Mouse (Mus musculus): ENCODE results near the gene Sptbn1. TPM values are rescaled to one million over a fixed set of nuclear protein-coding genes. Genes with fewer than 3 reads are reported as not detected.

Sptbn1 gene
- total RNA-seq, 2 experiments from 2014 or later: 527 to 592 TPM

DNA sequence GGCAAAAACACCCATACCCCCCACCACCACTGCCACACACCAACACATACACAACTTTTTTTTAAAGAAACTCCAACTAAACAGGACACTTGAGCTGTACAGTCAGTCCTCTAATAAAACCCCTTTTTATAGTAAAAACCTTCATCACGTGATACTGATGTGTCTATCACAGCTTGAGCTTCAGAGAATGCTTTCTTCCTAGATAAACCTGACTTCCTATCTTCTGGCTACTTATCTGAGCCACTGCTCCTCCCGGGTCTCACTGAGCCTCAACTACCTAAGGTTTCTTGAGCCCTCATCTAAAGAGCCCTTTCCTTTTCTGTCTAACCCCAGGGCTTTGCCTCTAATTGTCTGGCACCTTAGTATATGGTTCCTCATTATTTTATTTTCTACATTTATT, 113.0 kb downstream of the Sptbn1 start:
- DNase-seq: no peak
- intact Hi-C loops (cut with DNase I): no loop called here

DNA sequence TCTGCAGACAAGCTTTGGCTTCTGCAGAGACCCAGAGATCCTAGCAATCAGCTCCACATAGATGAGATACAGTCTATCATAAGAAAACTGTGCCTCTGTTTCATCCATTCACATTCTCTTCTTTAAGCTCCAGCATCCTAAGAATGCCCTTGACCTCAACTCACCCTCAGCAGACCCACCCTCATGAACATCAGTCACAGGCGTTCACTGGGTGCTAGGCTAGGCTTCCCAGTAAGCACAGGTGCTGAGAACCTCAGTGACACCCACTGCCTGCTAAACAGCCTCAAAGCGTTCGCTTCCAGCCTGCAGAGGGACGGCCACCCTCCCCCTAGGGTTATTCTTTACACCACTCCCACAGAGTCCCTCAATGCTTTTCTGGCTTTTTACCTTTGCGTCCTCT, 119.1 kb downstream of the Sptbn1 start:
- intact Hi-C loops (cut with DNase I): no loop called here
- no peak for DNase-seq

DNA sequence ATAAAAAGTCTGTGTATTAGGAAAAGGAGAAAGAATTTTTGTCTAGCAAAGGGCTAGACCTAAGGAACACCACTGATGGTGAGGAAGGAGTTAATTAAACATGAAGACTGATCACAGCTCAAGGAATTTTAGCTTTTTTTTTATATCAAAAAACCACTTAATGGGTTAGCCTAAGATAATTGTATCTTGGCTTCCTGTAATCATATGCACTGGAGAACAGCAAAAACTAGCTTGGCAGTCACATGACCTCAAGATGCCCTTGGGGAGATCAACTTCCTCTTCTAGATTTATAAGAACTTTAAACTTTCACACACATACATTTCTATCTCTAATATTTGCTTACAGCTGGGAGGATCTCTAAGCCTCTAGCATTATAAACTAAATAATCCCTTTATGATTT, 119.6 kb downstream of the Sptbn1 start:
- DNase-seq: no peak
- intact Hi-C loops (cut with DNase I): no loop called here

- no peak for DNase-seq
- intact Hi-C loops (cut with DNase I): no loop called here
Observed at GRCm38 (mm10) chr11:30147882-30148281, 120.1 kb downstream of the Sptbn1 start.

DNA sequence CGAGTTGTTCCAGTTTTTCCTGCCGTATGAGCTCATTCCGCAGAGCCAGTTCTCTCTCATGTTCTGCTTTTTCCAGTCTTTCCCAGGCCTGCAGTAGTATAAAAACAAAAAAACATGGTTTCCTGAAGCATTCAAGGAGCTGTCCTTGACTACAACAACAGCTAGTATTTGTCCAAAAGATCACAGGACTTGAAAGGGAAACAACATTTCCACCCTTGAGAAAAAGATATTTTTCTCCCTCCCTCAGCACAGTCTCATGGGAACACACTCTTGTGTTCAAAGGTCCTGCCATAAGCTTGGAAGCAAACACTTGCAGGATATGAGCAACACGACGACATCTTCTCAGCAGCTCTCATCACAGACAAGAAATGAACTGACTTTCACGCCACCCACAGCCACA, 124.9 kb downstream of the Sptbn1 start:
- no peak for DNase-seq
- intact Hi-C loops (cut with DNase I): no loop called here

- DNase-seq: peak in 1 of 2 experiments; percentile 43
- intact Hi-C loops (cut with DNase I): loop anchor here (5.0 kb wide), 1 partner anchor 518 kb away; no protein-coding TSS in a partner anchor
Observed at GRCm38 (mm10) chr11:30139165-30139826, 128.7 kb downstream of the Sptbn1 start.

GRCm38 (mm10) chr11:30137081-30137480, 130.9 kb downstream of the Sptbn1 start:
- intact Hi-C loops (cut with DNase I): loop anchor here (5.0 kb wide), 1 partner anchor 520 kb away; no protein-coding TSS in a partner anchor
- peak in 1 of 2 experiments; percentile 47 for DNase-seq

- DNase-seq: no peak
- intact Hi-C loops (cut with DNase I): no loop called here
Observed at GRCm38 (mm10) chr11:30134058-30134457, 133.9 kb downstream of the Sptbn1 start.

- intact Hi-C loops (cut with DNase I): no loop called here
- no peak for DNase-seq
Observed at GRCm38 (mm10) chr11:30132581-30132980, 135.4 kb downstream of the Sptbn1 start.

GRCm38 (mm10) chr11:30131640-30132039, 136.3 kb downstream of the Sptbn1 start:
- intact Hi-C loops (cut with DNase I): no loop called here
- DNase-seq: no peak

GRCm38 (mm10) chr11:30129339-30129738, 138.6 kb downstream of the Sptbn1 start:
- intact Hi-C loops (cut with DNase I): no loop called here
- DNase-seq: no peak

GRCm38 (mm10) chr11:30126840-30127239, 141.1 kb downstream of the Sptbn1 start:
- intact Hi-C loops (cut with DNase I): no loop called here

GRCm38 (mm10) chr11:30118038-30118437, 149.9 kb downstream of the Sptbn1 start:
- intact Hi-C loops (cut with DNase I): loop anchor here (10.0 kb wide), 1 partner anchor 707 kb away; no protein-coding TSS in a partner anchor
- no peak for DNase-seq

More at GRCm38 (mm10) chr11:30126840-30127239, 141.1 kb downstream of the Sptbn1 start:
- no peak for DNase-seq

GRCm38 (mm10) chr11:30113631-30114030, 154.3 kb downstream of the Sptbn1 start:
- DNase-seq: no peak
- intact Hi-C loops (cut with DNase I): loop anchor here (10.0 kb wide), 1 partner anchor 711 kb away; no protein-coding TSS in a partner anchor

DNA sequence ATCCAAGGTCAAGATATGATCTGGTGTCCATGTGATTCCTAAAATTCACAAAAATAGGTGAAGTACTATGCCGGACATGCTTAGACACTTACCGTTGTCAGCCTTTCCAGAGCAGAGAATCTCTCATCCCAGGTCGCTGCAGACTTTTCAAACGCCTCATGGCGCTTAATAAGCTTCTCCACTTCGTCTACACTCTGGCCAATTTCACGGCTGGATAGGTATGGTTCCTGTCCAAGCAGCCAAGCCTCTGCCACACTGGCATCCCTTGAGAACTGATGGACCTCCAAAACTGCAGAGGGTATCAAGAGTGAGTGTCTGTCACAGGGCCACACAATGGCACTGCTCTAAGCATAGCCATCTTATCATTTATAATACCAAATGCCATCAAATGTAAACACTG, 157.3 kb downstream of the Sptbn1 start:
- intact Hi-C loops (cut with DNase I): loop anchor here (10.0 kb wide), 1 partner anchor 714 kb away; no protein-coding TSS in a partner anchor
- no peak for DNase-seq

DNA sequence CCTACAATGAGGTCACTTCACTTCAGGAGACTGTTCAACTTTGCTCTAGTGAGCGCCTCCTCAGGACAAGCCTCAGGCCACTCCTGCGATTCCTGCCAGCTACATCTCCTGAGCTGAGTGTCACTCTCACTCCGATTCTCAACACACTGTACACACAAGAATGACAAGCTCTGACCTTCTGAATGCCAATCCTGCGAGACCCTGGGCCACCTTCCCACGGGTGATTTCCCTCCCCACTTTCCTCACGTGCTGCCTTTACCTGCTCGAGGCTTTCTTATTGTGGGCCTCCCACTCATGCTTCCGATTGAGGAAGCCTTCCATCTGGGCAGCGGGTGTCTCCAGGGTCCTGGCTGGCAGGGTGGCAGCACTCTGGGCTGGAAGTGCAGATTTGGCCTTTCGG, 163.8 kb downstream of the Sptbn1 start:
- intact Hi-C loops (cut with DNase I): loop anchor here (2.0 kb wide), 1 partner anchor 21 kb away; no protein-coding TSS in a partner anchor
- no peak for DNase-seq

DNA sequence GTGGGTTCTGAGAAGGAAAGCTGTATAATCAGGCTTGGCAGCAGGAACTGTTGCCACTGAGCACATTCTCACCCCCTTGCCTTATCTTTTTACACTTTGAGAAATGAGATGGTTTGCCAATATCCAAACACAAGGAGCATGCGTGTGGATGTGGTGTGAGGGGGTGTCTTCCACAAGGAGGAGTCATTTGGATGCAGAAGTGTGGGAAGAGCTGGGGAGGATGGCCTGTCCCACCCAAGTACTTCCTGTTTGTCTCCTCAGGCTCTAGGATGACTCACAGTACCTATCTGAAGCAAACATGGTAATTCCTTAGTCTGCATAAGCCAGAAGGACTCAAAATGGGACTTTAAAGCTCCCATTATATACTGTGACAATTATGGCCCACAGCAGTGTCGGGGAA, 165.4 kb downstream of the Sptbn1 start:
- intact Hi-C loops (cut with DNase I): no loop called here
- DNase-seq: no peak

GRCm38 (mm10) chr11:30101796-30102195, 166.2 kb downstream of the Sptbn1 start:
- DNase-seq: no peak
- intact Hi-C loops (cut with DNase I): no loop called here

- intact Hi-C loops (cut with DNase I): no loop called here
Observed at GRCm38 (mm10) chr11:30101162-30101561, 166.8 kb downstream of the Sptbn1 start.

GRCm38 (mm10) chr11:30099916-30100315, 168.1 kb downstream of the Sptbn1 start:
- intact Hi-C loops (cut with DNase I): loop anchor here (10.0 kb wide), 1 partner anchor 695 kb away; no protein-coding TSS in a partner anchor
- DNase-seq: no peak

More at GRCm38 (mm10) chr11:30101162-30101561, 166.8 kb downstream of the Sptbn1 start:
- DNase-seq: no peak

- DNase-seq: no peak
- intact Hi-C loops (cut with DNase I): loop anchor here (10.0 kb wide), 1 partner anchor 700 kb away; no protein-coding TSS in a partner anchor
Observed at GRCm38 (mm10) chr11:30095212-30095773, 172.7 kb downstream of the Sptbn1 start.

- intact Hi-C loops (cut with DNase I): loop anchor here (2.0 to 10.0 kb wide), 2 partner anchors 565 to 703 kb away; no protein-coding TSS in a partner anchor
- no peak for DNase-seq
Observed at GRCm38 (mm10) chr11:30091892-30092291, 176.1 kb downstream of the Sptbn1 start.
